Mouse (Mus musculus): Measurements from ENCODE around the gene Prkcg. TPM values are rescaled to one million over a fixed set of nuclear protein-coding genes. Genes with fewer than 3 reads are reported as not detected.

The Prkcg gene
- polyA plus RNA-seq, 1 experiment from 2014 or later = 0.43 TPM

GRCm38 (mm10) chr7:3372376-3372775 lies 83.4 kb downstream of the Prkcg start:
- WGBS = 77% methylated on average over 2 of the region's 2 CpGs
- no peak overlapping the region for H3K4me2 ChIP-seq (ENCODE audit: low read length)

DNA sequence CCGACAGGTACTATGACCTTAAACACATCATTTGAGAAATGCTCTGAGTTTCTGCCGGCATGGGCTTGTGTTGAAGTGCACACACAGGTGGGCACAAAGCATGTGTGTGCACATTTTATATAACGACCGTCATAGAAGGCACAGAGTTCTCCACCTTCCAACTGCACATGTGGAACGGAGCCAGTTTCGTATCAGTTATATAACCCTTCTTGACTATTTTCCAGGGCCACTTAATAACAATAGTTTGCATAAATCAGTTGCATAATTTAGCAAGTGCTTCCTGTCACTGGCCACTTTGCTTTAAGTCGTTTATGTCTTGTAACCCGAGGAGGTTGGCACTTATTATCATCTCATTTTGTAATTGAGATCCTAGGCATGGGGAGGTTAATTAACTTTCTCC lies 84.8 kb downstream of the Prkcg start:
- Histone ChIP-seq H3K9me3 (replicated peaks; ENCODE audit: control insufficient read depth, low read length) (no peaks in the 10 kb centered on the region), H3K4me1 (ENCODE audit: control insufficient read depth, insufficient read depth, low read length) (no peaks in the 10 kb centered on the region), H3K27ac (ENCODE audit: low read depth, low read length) (no peak overlapping the region), H3K36me3 (ENCODE audit: control insufficient read depth, insufficient read depth, low read length) (no peaks in the 10 kb centered on the region), H3K9ac (ENCODE audit: low read length) (no peak overlapping the region), H3K4me3 (ENCODE audit: low read depth, low read length) (no peak overlapping the region), H3K4me2 (ENCODE audit: low read length) (no peak overlapping the region), H3K27me3 (replicated peaks; ENCODE audit: control insufficient read depth, insufficient read depth, low read length) (no peaks in the 10 kb centered on the region)
- ATAC-seq = no peak
- 73% methylated on average over 8 of the region's 8 CpGs for WGBS
- DNase-seq (ENCODE audit: low spot score) = no peak

More at GRCm38 (mm10) chr7:3372376-3372775, 83.4 kb downstream of the Prkcg start:
- H3K9ac ChIP-seq (ENCODE audit: low read length) = no peak overlapping the region
- DNase-seq (ENCODE audit: low spot score) = no peak
- 0 out of 2 replicates have a peak, but pooled peaks cover 3% of the 10 kb centered on the region for H3K36me3 ChIP-seq (ENCODE audit: control insufficient read depth, insufficient read depth, low read length)
- H3K27me3 ChIP-seq (replicated peaks; ENCODE audit: control insufficient read depth, insufficient read depth, low read length) = no peaks in the 10 kb centered on the region
- H3K27ac ChIP-seq (ENCODE audit: low read depth, low read length) = no peak overlapping the region
- no peak for ATAC-seq
- no peak overlapping the region for H3K4me3 ChIP-seq (ENCODE audit: low read depth, low read length)
- no peaks in the 10 kb centered on the region for H3K9me3 ChIP-seq (replicated peaks; ENCODE audit: control insufficient read depth, low read length)
- no peaks in the 10 kb centered on the region for H3K4me1 ChIP-seq (ENCODE audit: control insufficient read depth, insufficient read depth, low read length)

- Histone ChIP-seq H3K27ac (ENCODE audit: low read depth, low read length) (no peak overlapping the region), H3K4me1 (ENCODE audit: control insufficient read depth, insufficient read depth, low read length) (no peaks in the 10 kb centered on the region), H3K4me2 (ENCODE audit: low read length) (no peak overlapping the region), H3K9ac (ENCODE audit: low read length) (no peak overlapping the region), H3K27me3 (replicated peaks; ENCODE audit: control insufficient read depth, insufficient read depth, low read length) (no peaks in the 10 kb centered on the region), H3K4me3 (ENCODE audit: low read depth, low read length) (no peak overlapping the region), H3K36me3 (ENCODE audit: control insufficient read depth, insufficient read depth, low read length) (no peaks in the 10 kb centered on the region), H3K9me3 (replicated peaks; ENCODE audit: control insufficient read depth, low read length) (no peaks in the 10 kb centered on the region)
- no peak for DNase-seq (ENCODE audit: low spot score)
- WGBS = 56% methylated on average over 4 of the region's 4 CpGs
- no peak; the same call in 1 of the 2 replicates for ATAC-seq
These were observed 87.9 kb downstream of the Prkcg start for GRCm38 (mm10) chr7:3376831-3377230.

Other genes with a start within 250 kb of the Prkcg start
- gene AU018091, start 120.0 kb upstream of the Prkcg start, polyA plus RNA-seq (2014; fragmentation: Nextera tagmentation; extraction: Ambion mirVana) = not detected in 2 replicates
- not detected in 2 replicates for gene Nlrp12, start 39.4 kb upstream of the Prkcg start, polyA plus RNA-seq (2014; fragmentation: Nextera tagmentation; extraction: Ambion mirVana)
- 19.8 and 23.6 TPM in 2 replicates for gene Myadm, start 99 bp upstream of the Prkcg start, polyA plus RNA-seq (2014; fragmentation: Nextera tagmentation; extraction: Ambion mirVana)
- gene Cacng7, start 43.8 kb downstream of the Prkcg start, polyA plus RNA-seq (2014; fragmentation: Nextera tagmentation; extraction: Ambion mirVana) = 3.3 and 3.8 TPM in 2 replicates
- gene Cacng8, start 101.5 kb downstream of the Prkcg start, polyA plus RNA-seq (2014; fragmentation: Nextera tagmentation; extraction: Ambion mirVana) = 8.6 and 11.1 TPM in 2 replicates
- 0.09 TPM in 1 of 2 replicates, not detected in the other for gene Cacng6, start 135.0 kb downstream of the Prkcg start, polyA plus RNA-seq (2014; fragmentation: Nextera tagmentation; extraction: Ambion mirVana)
- not detected in 2 replicates for gene Tarm1, start 213.4 kb downstream of the Prkcg start, polyA plus RNA-seq (2014; fragmentation: Nextera tagmentation; extraction: Ambion mirVana)

Data from forebrain, embryonic 14.5 days (tissue).